Mouse (Mus musculus) T-helper 17 cell (primary cell): ENCODE measurements at regions not wholly inside any gene's neighbourhood (a gene's known extent, or its start where the extent isn't known, plus 50 kb on each side); places are given as distances from the start of the nearest gene placed in this dataset.

ENCODE experiments used
- in situ Hi-C, 2 experiments: fragments of 300-600 bp; cut with MboI, MseI; formaldehyde crosslinking; loops; 1 replicate in 1 of 2; 2 replicates in 1 of 2; pipeline ENCODE4 v1.15.1; 2025; ENCODE audit warnings: high pct_unique_total_duplicates in 2 of 2

DNA sequence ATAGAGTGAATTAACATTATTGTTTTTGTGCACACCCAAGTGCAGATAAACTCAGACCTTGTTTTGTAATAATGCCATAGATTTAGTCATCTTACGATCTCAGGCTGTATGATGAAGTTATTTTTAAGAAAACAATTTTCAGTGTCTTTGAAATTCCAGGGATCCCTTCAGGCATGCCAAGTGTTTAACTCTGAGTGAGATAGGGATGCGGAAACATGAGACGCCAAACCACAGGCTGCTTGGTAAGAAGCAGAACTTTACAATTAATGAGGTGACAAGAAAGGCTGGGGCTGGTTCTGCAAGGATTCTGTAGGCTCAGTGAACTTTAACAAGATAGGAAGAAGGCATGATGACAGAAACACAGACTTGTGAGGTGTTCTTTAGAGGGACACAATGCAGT lies 292.3 kb upstream of the Alcam start:
- in situ Hi-C loops, result no loop called here

GRCm38 (mm10) chr16:52744720-52745119 lies 290.8 kb upstream of the Alcam start:
- in situ Hi-C loops, result no loop called here

DNA sequence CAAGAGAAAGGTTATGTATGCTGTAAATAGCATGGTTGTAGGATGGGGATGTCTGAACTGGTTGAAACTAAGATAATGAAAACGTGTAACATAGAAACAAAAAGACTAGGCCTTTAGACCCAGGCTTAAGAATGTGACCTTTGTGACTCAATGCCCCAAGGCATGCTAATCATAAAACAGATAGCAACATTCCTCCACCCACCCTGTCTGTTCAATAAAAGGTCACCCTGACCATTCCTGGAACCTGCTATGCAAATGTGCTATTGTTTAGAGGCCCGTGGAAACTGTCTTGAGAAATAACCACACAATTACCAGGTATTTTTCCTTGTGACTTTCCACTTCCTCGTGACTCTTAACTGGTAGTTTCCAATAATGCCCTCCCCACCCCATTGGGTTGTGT lies 288.3 kb upstream of the Alcam start:
- in situ Hi-C loops, result no loop called here

DNA sequence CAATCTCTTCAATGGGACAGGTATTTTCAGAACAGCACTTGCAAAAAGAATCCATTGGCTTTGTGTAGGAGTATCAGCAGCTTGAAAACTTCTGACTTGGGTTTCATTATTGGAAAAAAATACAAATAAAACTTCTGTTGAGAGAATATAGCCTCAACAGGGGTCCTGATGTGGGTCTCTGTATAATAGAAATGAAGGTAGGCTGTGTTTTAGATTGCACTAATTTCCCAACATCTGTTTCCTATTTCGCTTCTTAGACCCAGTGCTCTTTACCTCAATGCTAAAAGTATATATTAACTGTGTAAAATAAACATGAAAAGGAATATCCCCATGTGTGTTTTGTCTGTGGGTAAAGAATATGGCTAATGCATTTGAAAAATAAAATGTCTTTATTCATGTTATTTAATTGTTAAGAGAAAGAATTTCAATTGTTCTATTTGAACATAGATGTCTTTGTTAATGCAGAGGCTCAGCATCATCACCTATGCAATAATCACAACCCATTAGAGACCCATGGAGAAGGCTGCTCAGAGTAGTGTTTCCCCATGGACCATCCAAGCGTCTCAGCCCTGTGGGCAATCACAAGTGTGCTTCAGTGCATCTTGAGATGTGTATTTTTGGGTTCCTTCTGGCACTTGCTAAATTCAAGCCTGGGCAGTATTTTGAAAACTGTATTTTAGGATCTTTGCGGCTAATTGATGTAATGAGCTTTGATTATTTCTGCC lies 272.4 kb upstream of the Alcam start:
- in situ Hi-C loops, result no loop called here

- in situ Hi-C loops, result loop anchor here in 1 of 2 experiments (25.0 kb wide), 1 partner anchor 981 kb away; no protein-coding TSS in a partner anchor
Observed at GRCm38 (mm10) chr16:52718231-52718932, 264.5 kb upstream of the Alcam start.

DNA sequence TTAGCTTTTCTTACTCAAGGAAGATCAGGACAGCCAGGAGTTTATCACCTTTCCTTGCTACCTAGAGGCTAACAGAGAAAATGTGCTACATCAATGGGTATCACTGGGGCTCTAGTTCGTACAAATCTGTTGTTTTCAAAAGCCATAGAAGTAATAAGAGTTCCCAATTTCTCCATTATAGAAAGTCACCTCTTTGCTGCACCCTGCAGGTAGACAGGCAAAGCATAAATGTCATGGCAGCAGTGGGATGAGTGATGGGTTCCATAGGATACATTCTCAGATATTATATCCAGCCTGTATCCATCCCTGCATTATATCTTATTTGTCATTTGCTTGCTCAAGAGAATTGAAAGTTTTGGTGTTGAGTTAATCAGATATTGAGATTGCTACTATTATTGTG lies 236.4 kb upstream of the Alcam start:
- in situ Hi-C loops, result no loop called here

GRCm38 (mm10) chr16:52654825-52655224 lies 201.0 kb upstream of the Alcam start:
- in situ Hi-C loops, result no loop called here
